Mouse (Mus musculus): ENCODE results near the gene Itga11. TPM values are rescaled to one million over a fixed set of nuclear protein-coding genes. Genes with fewer than 3 reads are reported as not detected.

Gene Itga11
- polyA plus RNA-seq, 1 experiment: 1.1 TPM

- Histone ChIP-seq H3K4me1 (ENCODE audit: control insufficient read depth, insufficient read depth, low read length) (no peaks in the 10 kb centered on the region), H3K4me3 (replicated peaks; ENCODE audit: extremely low read depth, low read depth, low read length) (no peak overlapping the region)
- peak; percentile 42 for DNase-seq
- 40% methylated on average over 7 of the region's 7 CpGs for WGBS
- TF ChIP-seq POLR2A (IDR thresholded peaks at IDR 0.05; ENCODE audit: borderline replicate concordance, extremely low read depth, low read depth, low read length) (no peak), CTCF (IDR thresholded peaks at IDR 0.05; ENCODE audit: insufficient read depth, low read length) (peak; percentile 48)
These were observed 67.1 kb downstream of the Itga11 start for GRCm38 (mm10) chr9:62744558-62745275.

- no peak for TF ChIP-seq CTCF (IDR thresholded peaks at IDR 0.05; ENCODE audit: insufficient read depth, low read length)
- no peak for TF ChIP-seq POLR2A (IDR thresholded peaks at IDR 0.05; ENCODE audit: borderline replicate concordance, extremely low read depth, low read depth, low read length)
- no peak for DNase-seq
- Histone ChIP-seq H3K4me3 (replicated peaks; ENCODE audit: extremely low read depth, low read depth, low read length) (no peak overlapping the region), H3K4me1 (ENCODE audit: control insufficient read depth, insufficient read depth, low read length) (peaks cover 4% of the 10 kb centered on the region; the same call in 1 of the 2 replicates)
- WGBS: 56% methylated on average over 6 of the region's 6 CpGs
These were observed 69.0 kb downstream of the Itga11 start for GRCm38 (mm10) chr9:62746646-62747045.

- DNase-seq: no peak
- 34% methylated on average over 6 of the region's 6 CpGs for WGBS
- H3K4me3 ChIP-seq (replicated peaks; ENCODE audit: extremely low read depth, low read depth, low read length): no peak overlapping the region
- no peak for TF ChIP-seq CTCF (IDR thresholded peaks at IDR 0.05; ENCODE audit: insufficient read depth, low read length)
- no peak for TF ChIP-seq POLR2A (IDR thresholded peaks at IDR 0.05; ENCODE audit: borderline replicate concordance, extremely low read depth, low read depth, low read length)
- H3K4me1 ChIP-seq (ENCODE audit: control insufficient read depth, insufficient read depth, low read length): peaks cover 4% of the 10 kb centered on the region; the same call in 1 of the 2 replicates
These were observed 72.0 kb downstream of the Itga11 start for GRCm38 (mm10) chr9:62749666-62750065.

- Histone ChIP-seq H3K4me3 (replicated peaks; ENCODE audit: extremely low read depth, low read depth, low read length) (no peak overlapping the region), H3K4me1 (ENCODE audit: control insufficient read depth, insufficient read depth, low read length) (peaks cover 4% of the 10 kb centered on the region; the same call in 1 of the 2 replicates)
- 74% methylated on average over 11 of the region's 11 CpGs for WGBS
- DNase-seq: peak; percentile 49
- TF ChIP-seq POLR2A (IDR thresholded peaks at IDR 0.05; ENCODE audit: borderline replicate concordance, extremely low read depth, low read depth, low read length): no peak
- TF ChIP-seq CTCF (IDR thresholded peaks at IDR 0.05; ENCODE audit: insufficient read depth, low read length): no peak
These were observed 72.8 kb downstream of the Itga11 start for GRCm38 (mm10) chr9:62750381-62750780.

GRCm38 (mm10) chr9:62758288-62758687 is 80.7 kb downstream of the Itga11 start:
- WGBS: 71% methylated on average over 4 of the region's 4 CpGs
- Histone ChIP-seq H3K4me1 (ENCODE audit: control insufficient read depth, insufficient read depth, low read length) (no peaks in the 10 kb centered on the region), H3K4me3 (replicated peaks; ENCODE audit: extremely low read depth, low read depth, low read length) (no peak overlapping the region)
- DNase-seq: no peak
- TF ChIP-seq POLR2A (IDR thresholded peaks at IDR 0.05; ENCODE audit: borderline replicate concordance, extremely low read depth, low read depth, low read length) (no peak), CTCF (IDR thresholded peaks at IDR 0.05; ENCODE audit: insufficient read depth, low read length) (no peak)

GRCm38 (mm10) chr9:62759601-62760000 is 82.0 kb downstream of the Itga11 start:
- TF ChIP-seq CTCF (IDR thresholded peaks at IDR 0.05; ENCODE audit: insufficient read depth, low read length) (peak; percentile 29; the same call in 1 of the 2 replicates), POLR2A (IDR thresholded peaks at IDR 0.05; ENCODE audit: borderline replicate concordance, extremely low read depth, low read depth, low read length) (no peak)
- no peaks in the 10 kb centered on the region for H3K4me1 ChIP-seq (ENCODE audit: control insufficient read depth, insufficient read depth, low read length)
- DNase-seq: no peak
- 64% methylated on average over 3 of the region's 3 CpGs for WGBS
- H3K4me3 ChIP-seq (replicated peaks; ENCODE audit: extremely low read depth, low read depth, low read length): no peak overlapping the region

- TF ChIP-seq POLR2A (IDR thresholded peaks at IDR 0.05; ENCODE audit: borderline replicate concordance, extremely low read depth, low read depth, low read length) (no peak), CTCF (IDR thresholded peaks at IDR 0.05; ENCODE audit: insufficient read depth, low read length) (no peak)
- 12% methylated on average over 13 of the region's 13 CpGs for WGBS
- DNase-seq: no peak
- Histone ChIP-seq H3K4me3 (replicated peaks; ENCODE audit: extremely low read depth, low read depth, low read length) (no peak overlapping the region), H3K4me1 (ENCODE audit: control insufficient read depth, insufficient read depth, low read length) (no peaks in the 10 kb centered on the region)
These were observed 85.9 kb downstream of the Itga11 start for GRCm38 (mm10) chr9:62763478-62763877.

GRCm38 (mm10) chr9:62765346-62765745 is 87.7 kb downstream of the Itga11 start:
- H3K4me3 ChIP-seq (replicated peaks; ENCODE audit: extremely low read depth, low read depth, low read length): no peak overlapping the region
- no peaks in the 10 kb centered on the region for H3K4me1 ChIP-seq (ENCODE audit: control insufficient read depth, insufficient read depth, low read length)
- WGBS: 74% methylated on average over 4 of the region's 4 CpGs
- no peak for DNase-seq
- TF ChIP-seq CTCF (IDR thresholded peaks at IDR 0.05; ENCODE audit: insufficient read depth, low read length) (no peak), POLR2A (IDR thresholded peaks at IDR 0.05; ENCODE audit: borderline replicate concordance, extremely low read depth, low read depth, low read length) (no peak)

GRCm38 (mm10) chr9:62767464-62767863 is 89.8 kb downstream of the Itga11 start:
- Histone ChIP-seq H3K4me3 (replicated peaks; ENCODE audit: extremely low read depth, low read depth, low read length) (no peak overlapping the region), H3K4me1 (ENCODE audit: control insufficient read depth, insufficient read depth, low read length) (no peaks in the 10 kb centered on the region)
- TF ChIP-seq CTCF (IDR thresholded peaks at IDR 0.05; ENCODE audit: insufficient read depth, low read length) (no peak), POLR2A (IDR thresholded peaks at IDR 0.05; ENCODE audit: borderline replicate concordance, extremely low read depth, low read depth, low read length) (no peak)
- no peak for DNase-seq
- WGBS: 61% methylated on average over 17 of the region's 17 CpGs

GRCm38 (mm10) chr9:62768361-62768760 is 90.7 kb downstream of the Itga11 start:
- no peaks in the 10 kb centered on the region for H3K4me1 ChIP-seq (ENCODE audit: control insufficient read depth, insufficient read depth, low read length)
- no peak overlapping the region for H3K4me3 ChIP-seq (replicated peaks; ENCODE audit: extremely low read depth, low read depth, low read length)
- WGBS: 75% methylated on average over 5 of the region's 5 CpGs
- TF ChIP-seq POLR2A (IDR thresholded peaks at IDR 0.05; ENCODE audit: borderline replicate concordance, extremely low read depth, low read depth, low read length) (no peak), CTCF (IDR thresholded peaks at IDR 0.05; ENCODE audit: insufficient read depth, low read length) (no peak)
- DNase-seq: no peak
